Mouse (Mus musculus) layer of hippocampus, adult 9-10 months (tissue): ENCODE measurements at regions not wholly inside any gene's neighbourhood (a gene's known extent, or its start where the extent isn't known, plus 50 kb on each side); places are given as distances from the start of the nearest gene placed in this dataset.

ENCODE experiments used
- DNase-seq: peaks from one replicate; pipeline ENCODE4 v3.0.0; 2022; ENCODE audit warnings: low spot score

- DNase-seq, result no peak
Measured at GRCm38 (mm10) chr4:152731082-152731720, 253.5 kb upstream of the Kcnab2 start.

DNA sequence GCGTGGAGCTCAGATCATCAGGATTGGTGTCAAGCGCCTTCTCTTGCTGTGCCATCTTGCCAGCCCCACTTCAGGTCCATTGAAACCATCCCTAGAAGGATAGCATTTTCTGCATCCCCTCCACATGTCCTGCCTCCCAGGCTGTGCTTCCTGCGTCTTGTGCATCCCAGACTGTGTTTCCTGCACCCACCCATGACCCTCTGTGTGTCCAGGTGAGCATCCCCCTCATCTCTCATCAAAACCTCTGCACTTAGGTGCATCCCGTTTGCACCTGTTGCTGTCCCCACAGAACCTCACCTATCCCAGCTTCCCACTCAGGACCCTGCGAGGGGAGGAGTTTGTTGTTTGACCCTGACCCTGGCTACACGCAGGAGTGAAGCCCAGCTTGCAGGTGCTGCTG lies 251.8 kb upstream of the Kcnab2 start:
- no peak for DNase-seq

DNA sequence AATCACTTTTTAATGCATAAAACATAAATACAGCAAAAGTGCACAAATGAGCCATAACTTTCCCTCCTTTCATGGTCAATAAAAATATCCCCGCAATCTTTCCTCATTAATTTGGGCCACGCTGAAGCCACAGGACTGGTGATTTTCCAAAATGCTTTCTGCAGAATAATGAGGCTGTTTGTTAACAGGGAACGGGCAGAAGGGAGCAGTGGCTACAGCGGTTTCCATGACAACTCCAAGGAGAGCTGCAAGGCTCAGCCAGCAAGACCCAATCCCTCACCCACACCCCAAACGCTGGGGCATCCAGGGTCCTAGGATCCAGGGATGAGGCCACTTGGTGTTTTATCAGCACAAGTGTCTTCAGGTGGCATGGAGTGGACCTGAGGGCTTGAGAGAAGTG lies 248.2 kb upstream of the Kcnab2 start:
- DNase-seq, result no peak

DNA sequence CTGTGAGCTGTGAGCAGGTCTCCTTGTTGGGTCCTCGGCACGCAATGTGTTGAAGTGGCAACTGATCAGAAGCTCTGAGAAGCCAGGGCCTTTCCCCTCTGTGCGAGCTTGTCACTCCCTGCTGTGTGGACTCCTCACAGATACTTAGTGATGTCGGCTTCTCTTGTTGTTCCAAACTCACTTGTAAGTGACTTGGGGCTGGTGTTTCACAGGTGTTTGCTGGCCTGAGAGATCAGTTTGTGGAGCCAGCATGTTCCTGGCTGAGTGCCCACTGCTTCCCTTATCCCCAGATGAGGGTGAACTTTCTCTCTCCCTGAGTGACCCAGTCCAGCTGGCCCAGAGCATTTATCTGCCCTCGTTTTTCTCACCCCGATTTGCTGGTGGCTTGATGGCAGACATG lies 247.8 kb upstream of the Kcnab2 start:
- no peak for DNase-seq

- no peak for DNase-seq
Measured at GRCm38 (mm10) chr4:152724741-152725140, 247.1 kb upstream of the Kcnab2 start.

- DNase-seq, result no peak
Measured at GRCm38 (mm10) chr4:152724026-152724425, 246.4 kb upstream of the Kcnab2 start.

- no peak for DNase-seq
Measured at GRCm38 (mm10) chr4:152720528-152720927, 242.9 kb upstream of the Kcnab2 start.

- no peak for DNase-seq
Measured at GRCm38 (mm10) chr4:152719416-152720127, 241.9 kb upstream of the Kcnab2 start.

DNA sequence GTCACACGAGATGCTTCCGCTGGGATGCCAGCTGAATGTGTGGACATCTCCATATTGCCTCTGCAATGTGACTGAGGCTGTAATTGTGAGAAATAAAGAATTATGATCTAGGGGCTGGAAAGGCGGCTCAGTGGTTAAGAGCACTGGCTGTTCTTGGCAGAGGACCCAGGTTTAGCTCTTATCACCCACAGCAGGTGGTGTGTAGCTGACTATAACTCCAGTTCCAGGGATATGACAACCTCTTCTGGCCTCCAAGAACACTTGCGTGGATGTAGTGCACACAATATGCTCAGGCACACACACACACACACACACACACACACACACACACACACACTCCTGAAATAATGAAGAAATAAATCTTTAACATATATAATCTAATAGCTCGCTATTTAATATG lies 232.7 kb upstream of the Kcnab2 start:
- DNase-seq, result no peak

DNA sequence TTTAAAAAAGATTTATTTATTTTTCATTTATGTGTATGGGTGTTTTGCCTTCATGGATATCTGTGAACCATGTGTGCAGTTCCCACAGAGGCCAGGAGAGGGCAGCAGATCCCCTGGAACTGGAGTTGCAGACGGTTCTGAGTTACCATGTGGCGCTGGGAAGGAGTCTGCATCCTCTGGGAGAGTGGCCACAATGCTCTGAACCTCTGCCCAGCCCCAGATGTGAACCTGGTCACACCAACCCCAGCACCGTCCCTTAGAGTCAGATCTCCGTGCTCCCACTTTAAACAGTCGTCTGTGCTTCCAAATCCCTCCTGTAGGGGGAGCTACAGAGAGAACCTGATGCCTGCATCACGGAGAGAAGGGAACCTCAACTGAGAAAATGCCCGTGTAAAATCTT lies 222.5 kb upstream of the Kcnab2 start:
- DNase-seq, result no peak

GRCm38 (mm10) chr4:152697247-152697960 lies 219.7 kb upstream of the Kcnab2 start:
- DNase-seq, result no peak

DNA sequence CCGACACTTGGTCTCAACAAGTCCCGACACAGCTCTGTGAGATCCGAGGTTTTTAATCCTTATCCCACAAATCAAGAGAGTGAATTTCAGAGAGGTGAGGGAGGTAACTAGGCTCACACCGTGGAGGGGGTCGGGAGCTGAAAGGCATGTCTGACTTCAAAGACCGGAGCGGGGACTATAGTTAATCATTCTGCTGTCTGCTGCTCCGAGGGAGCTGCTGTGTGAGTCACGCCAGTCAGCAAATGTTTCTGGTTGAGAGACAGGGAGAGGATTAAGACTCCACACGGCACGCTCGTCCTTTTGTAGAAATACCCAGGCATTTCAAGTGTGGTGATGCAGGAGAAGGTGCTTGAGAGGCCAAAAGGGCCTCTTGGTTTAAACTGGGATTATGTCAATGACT lies 214.1 kb upstream of the Kcnab2 start:
- DNase-seq, result no peak

GRCm38 (mm10) chr4:152691302-152691701 lies 213.6 kb upstream of the Kcnab2 start:
- no peak for DNase-seq

GRCm38 (mm10) chr4:152690766-152691165 lies 213.1 kb upstream of the Kcnab2 start:
- no peak for DNase-seq

DNA sequence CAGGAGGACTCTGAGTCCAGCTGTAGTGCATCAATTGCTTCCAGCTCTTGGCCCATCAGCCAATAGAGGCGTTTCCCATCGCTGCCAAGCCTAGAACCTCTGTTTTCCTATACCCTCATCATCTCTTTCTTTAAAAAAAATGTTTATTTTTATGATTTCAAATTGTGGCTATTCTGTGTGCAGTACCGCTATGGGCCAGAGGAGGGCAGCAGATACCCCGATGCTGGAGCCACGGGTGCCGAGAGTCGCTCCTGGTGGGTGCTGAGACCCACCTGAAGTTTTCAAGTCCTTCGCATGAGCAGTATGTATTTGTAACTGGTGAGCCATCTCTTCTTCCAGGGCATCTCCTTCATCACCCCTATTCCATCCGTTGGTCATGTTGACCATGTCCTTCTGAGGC lies 212.2 kb upstream of the Kcnab2 start:
- no peak for DNase-seq

GRCm38 (mm10) chr4:152686509-152687081 lies 208.9 kb upstream of the Kcnab2 start:
- no peak for DNase-seq

GRCm38 (mm10) chr4:152674140-152674539 lies 196.5 kb upstream of the Kcnab2 start:
- no peak for DNase-seq

GRCm38 (mm10) chr4:152663482-152663881 lies 185.8 kb upstream of the Kcnab2 start:
- no peak for DNase-seq

GRCm38 (mm10) chr4:152663069-152663468 lies 185.4 kb upstream of the Kcnab2 start:
- DNase-seq, result no peak

GRCm38 (mm10) chr4:152662439-152662838 lies 184.8 kb upstream of the Kcnab2 start:
- DNase-seq, result no peak

DNA sequence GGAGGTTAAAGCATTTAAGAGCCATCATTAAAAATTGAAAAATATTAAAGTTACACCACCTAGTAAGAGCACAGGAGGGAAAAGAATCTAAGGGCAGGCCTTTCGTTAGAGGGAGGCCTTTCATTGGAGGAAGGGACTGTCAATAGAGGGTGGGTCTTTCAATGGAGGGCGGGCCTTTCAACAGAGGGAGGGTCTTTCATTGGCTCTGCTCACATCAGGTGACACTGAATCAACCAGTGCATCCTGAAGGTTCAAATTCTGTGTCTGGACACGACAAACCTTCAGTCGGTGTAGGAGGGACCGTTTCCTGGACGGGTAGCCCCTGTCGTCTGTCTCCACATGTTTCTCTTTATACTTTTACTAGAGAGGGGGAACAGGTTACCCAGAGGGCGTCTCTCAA lies 172.5 kb upstream of the Kcnab2 start:
- no peak for DNase-seq

GRCm38 (mm10) chr4:152647620-152648019 lies 169.9 kb upstream of the Kcnab2 start:
- no peak for DNase-seq

DNA sequence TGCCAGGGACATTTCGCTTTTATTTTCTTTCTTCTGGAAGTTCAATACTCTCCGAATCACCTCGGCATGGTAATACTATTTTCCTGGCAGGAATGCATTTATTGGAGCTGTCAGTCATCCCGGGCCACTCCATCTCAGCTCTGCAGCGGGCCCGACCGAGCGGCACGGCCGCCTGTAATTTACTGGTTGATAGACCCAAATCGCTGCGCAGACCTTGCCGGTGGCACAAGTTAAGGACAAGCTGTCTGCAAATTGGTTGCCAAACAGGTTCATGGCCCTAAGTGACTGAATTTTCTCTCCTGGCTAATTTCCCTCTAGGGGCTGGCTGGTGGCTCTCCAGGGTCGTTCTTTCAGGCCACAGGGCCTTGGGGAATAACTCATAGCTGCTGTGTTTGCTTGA lies 169.4 kb upstream of the Kcnab2 start:
- no peak for DNase-seq
